ENCODE assay signal across 11 mouse cellular contexts in the genomic region with DNA sequence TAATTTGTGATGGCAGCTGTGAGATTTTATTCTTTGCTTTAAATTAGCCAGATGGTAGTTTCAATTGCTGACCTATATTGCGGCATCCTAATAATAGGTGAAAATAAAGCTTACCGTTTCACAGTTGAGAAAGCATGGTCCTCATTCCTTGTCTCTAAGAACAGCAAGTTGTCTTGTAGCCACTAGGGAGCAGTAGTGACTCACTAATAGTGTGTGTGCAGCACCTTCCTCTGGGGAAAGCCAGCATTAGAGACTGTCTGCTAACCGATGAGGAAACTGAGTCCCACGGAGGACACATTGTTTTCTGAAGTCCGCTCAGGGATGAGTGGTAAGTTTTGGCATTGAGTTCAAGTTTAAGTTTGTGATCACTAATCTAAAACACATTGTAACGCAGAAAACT. TPM values are rescaled to one million over a fixed set of nuclear protein-coding genes. Genes with fewer than 3 reads are reported as not detected.
DNase-seq lines count a peak whose midpoint lies in the region; ATAC-seq lines count a peak whose summit lies in the region.
"Had no signal": no experiment of that assay in that cellular context is flagged by ENCODE, and none has a peak within 500 bp of the region (broad histone marks: within the 10 kb centered on the region; RNA-seq: fewer than 3 reads in every experiment).

No protein-coding gene starts in this region.

- H3K27ac ChIP-seq in kidney, embryonic 15.5 days, result no peak overlapping the region
- H3K27ac ChIP-seq in forebrain, embryonic 10.5 days, result no peak overlapping the region
- H3K27ac ChIP-seq: heart, embryonic 15.5 days; lung, embryonic 15.5 days had no signal

- no peak overlapping the region for H3K9ac ChIP-seq in kidney, embryonic 15.5 days
- H3K9ac ChIP-seq: heart, embryonic 15.5 days; lung, embryonic 15.5 days had no signal

- peak; percentile 8 for DNase-seq in adrenal gland, postnatal 14 days
- DNase-seq in adrenal gland, postnatal 4 days (ENCODE audit: low spot score in 2 of 2), result no peak
- peak; percentile 12 for DNase-seq in kidney, postnatal 14 days
- DNase-seq in ES-CJ7 (ENCODE audit: low read depth, low spot score), result peak; percentile 74
- DNase-seq in left cerebral cortex, adult 18-20 months (ENCODE audit: low spot score in 2 of 2), result peak; percentile 13 to 27
- DNase-seq in forebrain, embryonic 10.5 days (ENCODE audit: extremely low spot score, low spot score), result no peak
- DNase-seq: B cell, adult 2 months had no signal

- no peaks in the 10 kb centered on the region for H3K9me3 ChIP-seq in kidney, embryonic 15.5 days (replicated peaks)
- no peaks in the 10 kb centered on the region for H3K9me3 ChIP-seq in forebrain, embryonic 10.5 days
- H3K9me3 ChIP-seq: heart, embryonic 15.5 days; lung, embryonic 15.5 days had no signal

- ATAC-seq in kidney, embryonic 15.5 days (replicated peaks; ENCODE audit: low FRiP score), result no peak
- no peak for ATAC-seq in megakaryocyte-erythroid progenitor cell, adult 5-6 weeks (replicated peaks; ENCODE audit: low FRiP score, low TSS enrichment, poor library complexity, severe bottlenecking)

- H3K4me1 ChIP-seq in kidney, embryonic 15.5 days, result no peaks in the 10 kb centered on the region
- no peaks in the 10 kb centered on the region for H3K4me1 ChIP-seq in forebrain, embryonic 10.5 days
- H3K4me1 ChIP-seq: heart, embryonic 15.5 days; lung, embryonic 15.5 days had no signal

- H3K36me3 ChIP-seq in kidney, embryonic 15.5 days, result no peaks in the 10 kb centered on the region
- H3K36me3 ChIP-seq in forebrain, embryonic 10.5 days (replicated peaks), result no peaks in the 10 kb centered on the region
- H3K36me3 ChIP-seq: heart, embryonic 15.5 days; lung, embryonic 15.5 days had no signal

- H3K27me3 ChIP-seq in kidney, embryonic 15.5 days, result no peaks in the 10 kb centered on the region
- peaks cover under 1% of the 10 kb centered on the region; the same call in 1 of the 2 replicates for H3K27me3 ChIP-seq in forebrain, embryonic 10.5 days (ENCODE audit: poor library complexity, severe bottlenecking)
- H3K27me3 ChIP-seq: heart, embryonic 15.5 days; lung, embryonic 15.5 days had no signal

- H3K4me3 ChIP-seq in kidney, embryonic 15.5 days (replicated peaks), result no peak overlapping the region
- no peak overlapping the region for H3K4me3 ChIP-seq in forebrain, embryonic 10.5 days
- H3K4me3 ChIP-seq: heart, embryonic 15.5 days; lung, embryonic 15.5 days had no signal

- no peak overlapping the region for H3K4me2 ChIP-seq in kidney, embryonic 15.5 days
- H3K4me2 ChIP-seq: heart, embryonic 15.5 days; lung, embryonic 15.5 days had no signal

- WGBS in kidney, embryonic 15.5 days, result 69% methylated on average over 6 of the region's 6 CpGs
- WGBS in forebrain, embryonic 10.5 days, result 69% methylated on average over 6 of the region's 6 CpGs

RNA-seq across cellular contexts. Expression of gene Cldn18, which starts 46.5 kb away (rescaled TPM):
- not detected in 2 replicates for total RNA-seq in adrenal gland, postnatal 14 days (2021)
- not detected for total RNA-seq in adrenal gland, postnatal 4 days (2021)
- polyA plus RNA-seq in kidney, embryonic 15.5 days (2015; fragmentation: Nextera tagmentation; extraction: Ambion mirVana), result not detected in 2 replicates
- total RNA-seq in left cerebral cortex, adult 18-20 months (2021), result not detected
- total RNA-seq in megakaryocyte-erythroid progenitor cell, adult 5-6 weeks (2014; fragmentation: Nextera tagmentation), result not detected in 2 replicates
- total RNA-seq in megakaryocyte-erythroid progenitor cell, adult 5-6 weeks (2017), result not detected in 2 replicates
- polyA plus RNA-seq in forebrain, embryonic 10.5 days (2016; fragmentation: Nextera tagmentation; extraction: Ambion mirVana), result 0.16 TPM in 1 of 2 replicates, not detected in the other

Comparison
In these comparisons a context has a peak if more than half of its experiments do, and no peak if none do; other contexts are left out.
1. DNase-seq: peak in adrenal gland, postnatal 14 days (single experiment), kidney, postnatal 14 days (single experiment), ES-CJ7 (single experiment) and left cerebral cortex, adult 18-20 months (2 of 2); none in adrenal gland, postnatal 4 days (0 of 2) and forebrain, embryonic 10.5 days (single experiment).